Mouse (Mus musculus) heart, embryonic 15.5 days (tissue): ENCODE measurements at regions not wholly inside any gene's neighbourhood (a gene's known extent, or its start where the extent isn't known, plus 50 kb on each side); places are given as distances from the start of the nearest gene placed in this dataset.

Experiments used
- ATAC-seq: fragments of 200-750 bp; cut with Nextera tagmentation; replicated peaks from 2 replicates; pipeline ENCODE4 v1.8.0; 2017; ENCODE audit warnings: low read depth, moderate TSS enrichment; ENCODE audit not compliant: insufficient number of reproducible peaks, insufficient read depth, low FRiP score
- H3K27ac ChIP-seq: fragments of 300-500 bp; sonication (generic); 2 replicates; pipeline ENCODE4 v1.5.1; 2015; ENCODE audit warnings: mild to moderate bottlenecking, inconsistent platforms
- H3K27me3 ChIP-seq: fragments of 300-500 bp; sonication (generic); 2 replicates; pipeline ENCODE4 v1.6.1; 2015; ENCODE audit warnings: inconsistent platforms
- H3K36me3 ChIP-seq: fragments of 300-500 bp; sonication (generic); 2 replicates; pipeline ENCODE4 v1.6.1; 2015; ENCODE audit warnings: mild to moderate bottlenecking, inconsistent platforms
- H3K4me1 ChIP-seq: fragments of 300-500 bp; sonication (generic); replicated peaks from 2 replicates; pipeline ENCODE4 v1.6.1; 2015; ENCODE audit warnings: inconsistent platforms
- H3K4me2 ChIP-seq: fragments of 300-500 bp; sonication (generic); 2 replicates; pipeline ENCODE4 v1.6.1; 2015; ENCODE audit warnings: inconsistent platforms, mild to moderate bottlenecking, moderate library complexity
- H3K4me3 ChIP-seq: fragments of 300-500 bp; sonication (generic); 2 replicates; pipeline ENCODE4 v1.5.1; 2015; ENCODE audit warnings: mild to moderate bottlenecking, inconsistent platforms
- H3K9ac ChIP-seq: fragments of 300-500 bp; sonication (generic); 2 replicates; pipeline ENCODE4 v1.6.1; 2015; ENCODE audit warnings: mild to moderate bottlenecking, inconsistent platforms
- H3K9me3 ChIP-seq: fragments of 300-500 bp; sonication (generic); replicated peaks from 2 replicates; pipeline ENCODE4 v1.6.1; 2016; ENCODE audit warnings: inconsistent platforms
- WGBS: fragments of 180-500 bp; shearing (Covaris S2); methylation state at CpG from one replicate; pipeline ENCODE4 v1.1.7; 2015; ENCODE audit warnings: mixed read lengths; 5-methylcytosine and 5-hydroxymethylcytosine counted together

DNA sequence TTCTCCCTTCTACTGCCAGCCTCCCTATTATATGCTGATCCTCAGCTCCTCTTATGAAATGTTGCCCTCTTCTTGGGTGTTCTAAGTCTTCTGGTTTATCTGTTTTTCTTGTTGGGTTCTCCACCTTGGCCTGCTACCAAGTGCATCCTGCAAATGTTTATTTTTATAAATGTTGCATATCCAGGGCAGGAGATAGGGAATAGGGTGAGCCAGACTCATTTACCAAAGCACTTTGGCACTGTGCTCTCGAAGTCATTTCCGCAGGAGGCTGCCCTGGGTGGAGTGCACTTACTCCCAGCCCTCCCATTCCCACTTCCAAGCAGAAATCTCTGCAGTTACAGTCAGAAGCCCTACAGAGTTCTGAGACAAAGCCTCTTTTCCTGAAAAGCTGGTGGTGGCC lies 249.5 kb upstream of the Pappa start:
- no peaks in the 10 kb centered on the region for H3K9me3 ChIP-seq
- no peak overlapping the region for H3K27ac ChIP-seq
- no peak overlapping the region for H3K9ac ChIP-seq
- ATAC-seq: no peak
- no peaks in the 10 kb centered on the region for H3K27me3 ChIP-seq
- no peaks in the 10 kb centered on the region for H3K4me1 ChIP-seq
- 64% methylated on average over 2 of the region's 2 CpGs for WGBS
- no peak overlapping the region for H3K4me3 ChIP-seq
- H3K4me2 ChIP-seq: no peak overlapping the region
- H3K36me3 ChIP-seq: no peaks in the 10 kb centered on the region

DNA sequence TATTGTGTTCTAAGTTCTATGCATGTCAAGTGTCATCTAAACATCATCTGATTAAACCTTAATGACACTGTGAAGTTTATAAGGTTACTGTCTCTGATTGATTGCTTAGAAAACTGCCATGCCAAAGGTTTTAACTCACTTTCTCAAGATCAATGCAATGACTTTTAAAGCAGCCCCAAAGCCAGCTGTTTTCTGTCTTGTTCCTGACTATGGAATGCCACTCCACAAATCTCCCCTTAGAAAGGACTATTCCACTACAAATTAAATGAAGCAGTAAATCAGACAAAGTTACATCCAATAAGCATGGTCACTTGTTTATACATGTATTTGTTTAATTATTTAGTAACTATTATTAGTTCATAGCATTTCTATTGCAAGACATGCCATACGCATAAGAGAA lies 247.1 kb upstream of the Pappa start:
- WGBS: 83% methylated on average over 1 of the region's 1 CpGs

DNA sequence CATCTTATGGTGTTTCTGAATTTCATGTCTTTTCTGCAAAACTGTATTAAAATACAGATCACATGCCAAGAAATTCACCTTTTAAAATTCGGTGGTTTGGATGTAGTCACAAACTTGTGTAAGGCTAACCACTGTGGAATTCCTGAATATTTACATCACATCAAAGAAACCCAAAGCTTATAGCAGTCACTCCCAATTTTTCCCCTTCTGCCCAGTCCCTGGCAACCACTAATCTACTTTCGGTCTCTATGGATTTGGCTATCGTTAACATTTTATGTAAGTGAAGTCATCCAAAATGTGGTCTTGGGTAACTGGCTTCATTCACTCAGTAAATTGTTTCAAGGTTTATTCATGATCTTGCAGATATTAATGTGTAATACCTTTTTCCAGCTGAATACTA lies 226.0 kb upstream of the Pappa start:
- ATAC-seq: no peak

More for the DNA sequence above, 247.1 kb upstream of the Pappa start:
- H3K9ac ChIP-seq: no peak overlapping the region
- H3K4me3 ChIP-seq: no peak overlapping the region
- no peak for ATAC-seq
- no peaks in the 10 kb centered on the region for H3K27me3 ChIP-seq
- H3K4me1 ChIP-seq: no peaks in the 10 kb centered on the region
- no peaks in the 10 kb centered on the region for H3K36me3 ChIP-seq
- no peaks in the 10 kb centered on the region for H3K9me3 ChIP-seq
- no peak overlapping the region for H3K4me2 ChIP-seq
- no peak overlapping the region for H3K27ac ChIP-seq

DNA sequence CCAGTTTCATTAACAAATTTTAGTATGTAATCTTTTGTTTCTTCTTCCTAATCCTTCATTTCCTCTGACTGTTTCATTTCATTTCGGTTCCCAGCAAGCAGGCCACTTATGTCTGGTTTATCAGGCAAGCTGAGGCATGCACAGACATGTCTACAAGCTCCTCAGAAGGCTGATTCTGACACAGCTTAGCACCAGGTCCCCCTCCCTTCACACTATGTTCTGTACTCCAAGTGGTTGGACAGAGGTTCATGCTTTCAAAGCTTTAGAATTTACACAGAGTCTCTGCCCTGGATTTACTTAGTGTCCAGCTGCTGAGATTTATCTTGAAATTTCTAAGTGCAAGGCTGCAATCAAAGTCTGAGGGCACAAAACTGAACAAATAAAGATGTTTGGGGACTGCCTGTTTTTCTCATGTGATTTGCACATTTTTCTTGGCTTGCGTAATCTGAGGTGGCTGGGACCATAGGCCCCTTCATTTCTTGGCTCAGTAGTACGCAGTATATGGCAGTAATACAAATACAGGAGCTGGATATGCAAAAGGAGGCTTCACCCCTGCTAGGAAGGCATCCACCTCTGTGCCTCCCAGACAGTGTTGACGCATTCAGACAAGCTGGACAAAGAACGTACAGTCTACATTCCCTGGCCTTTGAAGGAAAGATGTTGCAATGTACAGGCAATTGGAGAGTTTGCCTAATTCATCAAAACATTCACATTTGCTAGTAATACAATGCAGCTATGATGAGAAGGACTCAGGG lies 222.7 kb upstream of the Pappa start:
- 43% methylated on average over 5 of the region's 5 CpGs for WGBS
- no peak overlapping the region for H3K4me3 ChIP-seq
- H3K4me1 ChIP-seq: no peaks in the 10 kb centered on the region
- H3K27ac ChIP-seq: no peak overlapping the region
- H3K27me3 ChIP-seq: no peaks in the 10 kb centered on the region
- peak; percentile 62; the same call in 1 of the 2 replicates for ATAC-seq
- no peaks in the 10 kb centered on the region for H3K36me3 ChIP-seq
- no peaks in the 10 kb centered on the region for H3K9me3 ChIP-seq
- H3K9ac ChIP-seq: no peak overlapping the region
- no peak overlapping the region for H3K4me2 ChIP-seq

More for the DNA sequence above, 226.0 kb upstream of the Pappa start:
- Histone ChIP-seq H3K4me2 (no peak overlapping the region), H3K36me3 (no peaks in the 10 kb centered on the region), H3K9ac (no peak overlapping the region), H3K27me3 (no peaks in the 10 kb centered on the region), H3K4me3 (no peak overlapping the region), H3K27ac (no peak overlapping the region), H3K4me1 (no peaks in the 10 kb centered on the region), H3K9me3 (no peaks in the 10 kb centered on the region)
- 77% methylated on average over 3 of the region's 3 CpGs for WGBS

DNA sequence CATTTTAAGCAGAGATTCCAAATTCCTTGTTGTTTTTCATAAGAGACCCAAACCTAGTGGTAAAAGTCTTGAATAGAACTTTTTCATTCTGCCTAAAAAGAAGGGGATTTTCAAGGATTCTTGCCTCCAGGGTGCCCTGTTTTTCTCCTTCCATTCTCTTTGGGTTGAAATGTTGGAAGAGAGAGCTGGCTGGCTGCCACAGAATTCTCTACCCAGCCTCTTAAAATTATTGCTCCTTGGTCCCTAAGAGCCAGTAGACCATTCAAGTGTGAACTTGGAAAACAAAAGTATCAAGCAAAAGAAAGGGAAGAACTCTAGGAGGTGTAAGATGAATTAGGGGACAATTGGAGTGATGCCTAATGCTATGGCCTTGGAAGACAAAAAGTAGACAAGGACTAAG lies 200.2 kb upstream of the Pappa start:
- Histone ChIP-seq H3K9me3 (no peaks in the 10 kb centered on the region), H3K4me3 (no peak overlapping the region), H3K27ac (no peak overlapping the region), H3K27me3 (no peaks in the 10 kb centered on the region), H3K9ac (no peak overlapping the region), H3K36me3 (no peaks in the 10 kb centered on the region), H3K4me1 (no peaks in the 10 kb centered on the region), H3K4me2 (no peak overlapping the region)
- no peak for ATAC-seq

DNA sequence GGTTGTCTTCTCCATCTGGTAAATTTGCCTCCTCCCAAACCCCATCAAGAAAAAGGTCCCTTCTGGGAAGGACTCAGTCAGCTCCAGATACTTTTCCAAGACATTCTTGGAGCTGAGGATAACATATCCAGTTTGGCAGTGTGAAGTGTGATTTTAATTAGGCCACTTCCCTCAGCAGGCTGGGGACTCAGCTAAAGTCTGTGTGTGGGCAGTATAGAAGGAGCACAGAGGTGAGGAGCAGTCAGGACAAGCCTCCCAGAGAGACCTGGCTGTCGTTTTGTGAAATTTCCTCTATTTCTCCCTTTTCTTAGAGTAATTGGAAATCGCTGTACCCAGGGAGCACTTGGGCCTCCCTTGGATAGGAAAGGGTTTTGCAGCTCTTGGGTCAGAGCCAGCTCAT lies 195.4 kb upstream of the Pappa start:
- Histone ChIP-seq H3K9ac (no peak overlapping the region), H3K4me2 (no peak overlapping the region), H3K27ac (no peak overlapping the region), H3K27me3 (no peaks in the 10 kb centered on the region), H3K4me3 (no peak overlapping the region), H3K9me3 (no peaks in the 10 kb centered on the region), H3K36me3 (no peaks in the 10 kb centered on the region), H3K4me1 (no peaks in the 10 kb centered on the region)
- 61% methylated on average over 2 of the region's 2 CpGs for WGBS
- no peak for ATAC-seq

DNA sequence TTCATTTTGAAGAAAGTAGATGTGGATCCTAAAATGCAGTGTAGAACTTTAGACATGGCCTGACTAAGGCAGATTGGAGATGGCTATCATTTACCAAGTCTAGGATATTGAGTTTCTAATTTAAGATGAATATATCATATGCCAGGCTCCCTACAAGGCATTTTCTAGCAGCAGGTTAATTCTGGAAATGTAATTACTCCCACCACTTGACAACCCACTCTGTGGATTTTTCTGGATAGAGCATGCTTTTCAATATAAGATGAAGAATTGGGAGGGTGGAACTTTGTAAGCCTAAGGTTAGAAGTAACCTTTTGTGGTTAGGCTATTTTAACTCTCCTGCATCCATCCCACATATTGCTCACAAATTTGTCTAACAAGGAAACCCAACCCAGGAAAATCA lies 178.4 kb upstream of the Pappa start:
- no peak for ATAC-seq
- Histone ChIP-seq H3K4me3 (no peak overlapping the region), H3K9ac (no peak overlapping the region), H3K27me3 (no peaks in the 10 kb centered on the region), H3K4me1 (no peaks in the 10 kb centered on the region), H3K27ac (no peak overlapping the region), H3K9me3 (no peaks in the 10 kb centered on the region), H3K36me3 (no peaks in the 10 kb centered on the region), H3K4me2 (no peak overlapping the region)

DNA sequence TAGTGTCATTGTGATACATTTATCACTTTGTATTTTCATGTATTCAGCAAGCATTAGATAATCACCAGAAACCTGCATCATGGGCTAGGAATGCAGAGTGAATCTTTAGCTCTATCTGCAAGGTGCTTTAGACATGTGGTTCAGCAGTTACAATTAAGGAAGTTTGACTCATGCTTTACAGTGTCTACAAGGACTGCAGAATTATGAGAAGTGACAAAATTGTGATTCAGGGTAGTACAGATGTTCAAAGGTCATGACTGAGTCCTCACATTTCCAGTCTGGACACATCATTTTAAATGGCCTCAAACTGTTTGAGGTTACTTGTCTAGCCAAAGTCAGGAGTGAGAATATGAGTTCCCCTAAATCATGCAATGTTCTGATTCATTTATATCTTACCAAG lies 171.3 kb upstream of the Pappa start:
- H3K9ac ChIP-seq: no peak overlapping the region
- no peak for ATAC-seq
- no peak overlapping the region for H3K4me2 ChIP-seq

DNA sequence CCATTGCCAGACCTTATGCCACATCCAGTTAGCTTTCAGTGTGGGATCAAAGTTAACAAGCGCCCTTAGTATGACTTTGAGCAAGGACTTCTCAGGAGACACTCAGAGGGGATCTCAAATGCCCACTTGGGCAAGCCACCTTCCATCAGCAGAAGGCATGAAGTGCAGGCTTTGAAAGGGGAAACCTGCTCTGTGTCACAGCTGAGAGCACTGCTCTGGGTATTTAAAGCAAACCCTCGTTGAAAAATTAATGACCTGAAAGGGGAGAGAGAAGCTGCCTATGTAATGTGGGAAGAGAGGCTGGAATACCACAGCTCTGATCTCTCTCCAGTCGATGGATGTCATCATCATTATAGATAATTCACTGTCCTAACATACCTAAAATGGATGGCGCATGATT lies 165.1 kb upstream of the Pappa start:
- Histone ChIP-seq H3K36me3 (no peaks in the 10 kb centered on the region), H3K27me3 (no peaks in the 10 kb centered on the region), H3K9me3 (no peaks in the 10 kb centered on the region), H3K27ac (no peak overlapping the region), H3K9ac (no peak overlapping the region), H3K4me3 (no peak overlapping the region), H3K4me1 (no peaks in the 10 kb centered on the region), H3K4me2 (no peak overlapping the region)
- no peak for ATAC-seq
- WGBS: 66% methylated on average over 4 of the region's 4 CpGs

More for the DNA sequence above, 171.3 kb upstream of the Pappa start:
- H3K27me3 ChIP-seq: no peaks in the 10 kb centered on the region
- no peaks in the 10 kb centered on the region for H3K9me3 ChIP-seq
- H3K27ac ChIP-seq: no peak overlapping the region
- H3K4me1 ChIP-seq: no peaks in the 10 kb centered on the region
- no peaks in the 10 kb centered on the region for H3K36me3 ChIP-seq
- no peak overlapping the region for H3K4me3 ChIP-seq

DNA sequence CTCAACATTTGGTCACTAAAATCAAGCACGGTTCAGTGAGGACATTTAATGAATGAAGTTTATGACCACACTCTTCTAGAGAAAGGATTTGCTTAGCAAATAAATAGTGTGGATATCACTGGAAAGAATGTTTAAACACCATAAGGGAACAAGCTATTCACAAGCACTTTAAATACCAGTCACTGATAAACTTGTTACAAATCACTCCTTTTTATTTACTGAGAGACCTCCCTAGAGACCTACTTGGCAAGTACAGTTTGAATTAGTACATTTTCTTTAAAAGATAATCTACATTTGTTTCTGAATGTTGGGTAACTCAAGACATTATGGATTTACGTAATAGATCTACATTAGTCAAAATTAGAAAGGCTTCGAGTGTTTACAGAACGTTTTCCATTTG lies 162.2 kb upstream of the Pappa start:
- Histone ChIP-seq H3K27ac (no peak overlapping the region), H3K36me3 (no peaks in the 10 kb centered on the region), H3K27me3 (no peaks in the 10 kb centered on the region), H3K9ac (no peak overlapping the region), H3K9me3 (no peaks in the 10 kb centered on the region), H3K4me3 (no peak overlapping the region), H3K4me2 (no peak overlapping the region), H3K4me1 (no peaks in the 10 kb centered on the region)
- 56% methylated on average over 4 of the region's 4 CpGs for WGBS
- ATAC-seq: no peak
